Mouse (Mus musculus) limb, embryonic 13.5 days (tissue): ENCODE data around the gene Gabrd. TPM values are rescaled to one million over a fixed set of nuclear protein-coding genes. Genes with fewer than 3 reads are reported as not detected.
"Not testable (repeated sequence)": the region's sequence is repeated elsewhere in the genome, so short reads cannot be mapped to it uniquely, and the experiment has no call there.

ENCODE experiments used
- ATAC-seq: fragments of 200-750 bp; cut with Nextera tagmentation; 2 replicates; pipeline ENCODE4 v1.8.0; 2017; ENCODE audit warnings: low read depth, moderate number of reproducible peaks, moderate TSS enrichment; ENCODE audit not compliant: low FRiP score
- H3K27ac ChIP-seq: fragments of 300-500 bp; sonication (generic); 2 replicates; pipeline ENCODE4 v1.5.1; 2015; ENCODE audit warnings: inconsistent platforms, mild to moderate bottlenecking, moderate library complexity
- H3K27me3 ChIP-seq: fragments of 300-500 bp; sonication (generic); 2 replicates; pipeline ENCODE4 v1.6.1; 2015; ENCODE audit warnings: mild to moderate bottlenecking, inconsistent platforms
- H3K36me3 ChIP-seq: fragments of 300-500 bp; sonication (generic); 2 replicates; pipeline ENCODE4 v1.6.1; 2015; ENCODE audit warnings: inconsistent platforms, mild to moderate bottlenecking, moderate library complexity
- H3K4me1 ChIP-seq: fragments of 300-500 bp; sonication (generic); 2 replicates; pipeline ENCODE4 v1.6.1; 2015; ENCODE audit warnings: inconsistent platforms
- H3K4me2 ChIP-seq: fragments of 300-500 bp; sonication (generic); replicated peaks from 2 replicates; pipeline ENCODE4 v1.6.1; 2015; ENCODE audit warnings: inconsistent platforms, mild to moderate bottlenecking, moderate library complexity
- H3K4me3 ChIP-seq: fragments of 300-500 bp; sonication (generic); 2 replicates; pipeline ENCODE4 v1.5.1; 2015; ENCODE audit warnings: moderate library complexity, mild to moderate bottlenecking, inconsistent platforms
- H3K9ac ChIP-seq: fragments of 300-500 bp; sonication (generic); 2 replicates; pipeline ENCODE4 v1.6.1; 2015; ENCODE audit warnings: mild to moderate bottlenecking, inconsistent platforms
- H3K9me3 ChIP-seq: fragments of 300-500 bp; sonication (generic); 2 replicates; pipeline ENCODE4 v1.6.1; 2016; ENCODE audit warnings: inconsistent platforms
- WGBS: fragments of 180-500 bp; shearing (Covaris S2); methylation state at CpG from one replicate; pipeline ENCODE4 v1.1.7; 2015; 5-methylcytosine and 5-hydroxymethylcytosine counted together
- polyA plus RNA-seq: library from polyadenylated mRNA; unstranded; fragments of >200 nt; fragmentation: Nextera tagmentation; extraction: Ambion mirVana; gene quantifications from 2 replicates; pipeline ENCODE4 v1.2.1, GENCODE M21; 2015

Gabrd gene
- 0.15 and 0.29 TPM in 2 replicates for polyA plus RNA-seq

DNA sequence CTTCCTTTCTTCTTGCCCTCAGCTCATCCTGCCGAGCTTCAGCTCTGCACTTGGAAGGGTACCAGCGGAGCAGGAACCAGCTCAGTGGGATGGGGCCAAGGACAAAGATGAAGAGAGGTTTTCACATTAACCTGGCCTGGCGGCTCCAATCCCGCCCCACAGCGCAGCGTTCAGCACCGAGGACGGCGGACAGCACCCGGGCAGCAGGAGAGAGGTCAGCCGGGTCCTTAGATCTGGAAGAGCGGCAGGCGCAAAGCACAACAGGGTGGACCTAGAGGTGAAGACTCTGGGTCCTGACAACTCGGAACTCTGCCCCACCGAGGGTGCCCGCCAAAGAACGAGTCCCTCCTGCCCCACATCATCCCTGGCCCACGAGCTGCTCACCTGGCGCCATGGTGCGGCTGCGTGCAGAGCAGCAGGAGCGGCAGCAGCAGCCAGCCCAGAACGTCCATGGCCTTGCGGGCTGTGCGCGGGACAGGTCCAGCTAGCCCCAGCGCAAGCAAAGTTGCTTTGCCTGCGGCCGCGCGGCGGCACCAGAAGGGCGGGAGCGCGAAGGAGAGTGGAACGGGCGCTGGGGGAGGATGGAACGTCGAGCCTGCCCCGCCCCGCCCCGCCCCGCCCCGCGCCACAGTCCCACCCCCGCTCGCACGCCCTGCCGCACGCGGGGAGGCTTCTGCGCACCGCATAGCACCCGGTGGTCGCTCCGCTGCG, at the start of gene Gabrd:
Gene Gabrd, minus strand, starts transcription at position 602 of the 711 bp plus-strand sequence.
- ATAC-seq = peak; percentile 59
- Histone ChIP-seq H3K27ac (no peak within 1 kb of the TSS), H3K4me2 (peak within 1 kb of the TSS; percentile 87), H3K4me1 (peaks cover 11% of the 10 kb centered on the region), H3K9ac (no peak within 1 kb of the TSS), H3K9me3 (no peaks in the 10 kb centered on the region), H3K36me3 (no peaks in the 10 kb centered on the region), H3K4me3 (peak within 1 kb of the TSS; percentile 45), H3K27me3 (peaks cover 74% of the 10 kb centered on the region)
- WGBS = under 1% methylated on average over 47 of the region's 57 CpGs

DNA sequence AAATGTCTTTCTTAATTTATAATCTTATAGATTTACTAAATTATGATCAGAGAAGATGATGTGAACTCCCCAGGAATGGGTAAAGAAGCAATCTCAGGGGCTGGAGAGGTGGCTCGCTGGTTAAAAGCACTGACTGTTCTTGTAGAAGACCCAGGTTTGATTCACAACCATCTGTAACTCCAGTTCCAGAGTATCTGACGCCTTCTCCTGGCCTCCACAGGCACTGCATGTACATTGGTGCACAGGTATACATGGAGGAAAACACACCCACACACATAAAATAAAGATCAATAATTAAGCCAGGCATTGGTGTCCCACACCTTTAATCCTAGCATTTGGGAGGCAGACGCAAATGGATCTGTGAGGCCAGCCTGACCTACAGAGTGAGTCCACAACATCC, 44.9 kb upstream of the Gabrd start:
- 66% methylated on average over 3 of the region's 3 CpGs for WGBS

DNA sequence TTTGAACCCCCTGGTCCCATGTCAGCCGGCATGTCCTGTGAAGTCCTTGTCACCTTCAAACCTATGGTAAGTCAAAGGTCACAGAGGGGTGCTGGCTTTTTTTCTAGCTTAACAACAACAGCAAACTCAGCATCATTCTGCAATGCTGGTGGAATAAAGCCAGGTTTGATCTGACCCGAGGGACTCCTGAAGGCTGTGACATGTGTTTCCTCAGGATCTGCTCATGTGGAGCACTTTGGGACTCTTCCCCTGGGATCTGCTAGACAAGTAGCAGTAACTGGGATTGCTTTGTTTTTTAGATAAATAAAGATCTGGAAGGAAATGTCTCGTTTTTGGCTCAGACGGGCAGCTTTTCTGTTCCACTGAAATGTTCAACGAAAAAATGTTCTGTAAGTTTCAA, 36.1 kb upstream of the Gabrd start:
- H3K9me3 ChIP-seq = no peaks in the 10 kb centered on the region
- H3K27ac ChIP-seq = no peak overlapping the region
- no peaks in the 10 kb centered on the region for H3K27me3 ChIP-seq
- no peaks in the 10 kb centered on the region for H3K4me1 ChIP-seq
- H3K4me2 ChIP-seq = no peak overlapping the region
- H3K9ac ChIP-seq = no peak overlapping the region
- no peak for ATAC-seq
- no peaks in the 10 kb centered on the region for H3K36me3 ChIP-seq
- no peak overlapping the region for H3K4me3 ChIP-seq
- 76% methylated on average over 5 of the region's 5 CpGs for WGBS

More for the DNA sequence above, 44.9 kb upstream of the Gabrd start:
- H3K9me3 ChIP-seq = no peaks in the 10 kb centered on the region
- no peak overlapping the region for H3K4me3 ChIP-seq
- no peak overlapping the region for H3K9ac ChIP-seq
- H3K27ac ChIP-seq = no peak overlapping the region
- ATAC-seq = no peak
- H3K27me3 ChIP-seq = no peaks in the 10 kb centered on the region
- no peak overlapping the region for H3K4me2 ChIP-seq
- no peaks in the 10 kb centered on the region for H3K36me3 ChIP-seq
- no peaks in the 10 kb centered on the region for H3K4me1 ChIP-seq

DNA sequence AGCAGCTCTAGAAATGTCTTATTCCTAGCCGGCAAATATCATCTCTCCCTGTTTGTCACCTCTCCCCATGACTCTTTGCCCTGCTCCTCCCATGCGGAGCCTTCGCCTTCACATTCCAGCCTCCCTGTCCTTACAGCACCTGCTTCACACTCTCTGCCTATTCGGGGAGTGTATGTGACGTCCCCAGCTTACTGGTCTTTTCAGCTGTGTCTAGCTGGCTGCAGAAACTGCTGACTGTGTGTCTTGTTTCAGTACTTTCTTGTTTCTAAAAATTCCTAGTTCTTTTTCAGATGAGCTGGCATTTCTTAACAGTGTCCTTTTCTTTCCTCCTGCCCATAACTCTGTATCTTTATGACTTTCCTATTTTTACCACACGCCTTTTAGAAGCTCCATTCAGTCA, 34.4 kb upstream of the Gabrd start:
- no peak overlapping the region for H3K27ac ChIP-seq
- ATAC-seq = no peak
- WGBS = 87% methylated on average over 6 of the region's 6 CpGs

DNA sequence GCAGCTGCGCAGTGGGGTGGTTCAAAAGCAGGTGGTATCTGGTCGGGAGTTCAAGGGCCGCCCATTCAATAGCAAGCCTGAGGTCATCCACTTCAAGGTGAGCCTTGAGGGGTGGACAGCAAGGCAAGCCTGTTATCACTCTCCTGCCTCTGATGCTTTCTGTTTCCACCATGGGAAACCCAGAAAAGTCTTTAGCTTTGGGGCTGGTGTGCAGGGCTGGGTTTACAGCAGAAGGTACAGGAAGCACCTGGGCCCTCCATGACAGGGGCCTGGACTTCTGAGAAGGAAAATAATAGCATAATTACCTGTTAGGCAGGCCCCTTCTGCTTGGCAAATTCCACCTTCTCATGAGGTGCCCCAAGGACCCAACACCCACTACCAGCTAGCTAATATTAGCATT, 31.3 kb upstream of the Gabrd start:
- Histone ChIP-seq H3K27ac (no peak overlapping the region), H3K27me3 (no peaks in the 10 kb centered on the region), H3K9ac (no peak overlapping the region), H3K4me3 (no peak overlapping the region), H3K36me3 (no peaks in the 10 kb centered on the region), H3K4me2 (no peak overlapping the region), H3K4me1 (no peaks in the 10 kb centered on the region), H3K9me3 (no peaks in the 10 kb centered on the region)
- 88% methylated on average over 3 of the region's 3 CpGs for WGBS
- no peak for ATAC-seq

More for the DNA sequence above, 34.4 kb upstream of the Gabrd start:
- no peaks in the 10 kb centered on the region for H3K9me3 ChIP-seq
- no peaks in the 10 kb centered on the region for H3K4me1 ChIP-seq
- H3K4me3 ChIP-seq = no peak overlapping the region
- no peaks in the 10 kb centered on the region for H3K27me3 ChIP-seq
- H3K36me3 ChIP-seq = no peaks in the 10 kb centered on the region
- H3K4me2 ChIP-seq = no peak overlapping the region
- no peak overlapping the region for H3K9ac ChIP-seq

DNA sequence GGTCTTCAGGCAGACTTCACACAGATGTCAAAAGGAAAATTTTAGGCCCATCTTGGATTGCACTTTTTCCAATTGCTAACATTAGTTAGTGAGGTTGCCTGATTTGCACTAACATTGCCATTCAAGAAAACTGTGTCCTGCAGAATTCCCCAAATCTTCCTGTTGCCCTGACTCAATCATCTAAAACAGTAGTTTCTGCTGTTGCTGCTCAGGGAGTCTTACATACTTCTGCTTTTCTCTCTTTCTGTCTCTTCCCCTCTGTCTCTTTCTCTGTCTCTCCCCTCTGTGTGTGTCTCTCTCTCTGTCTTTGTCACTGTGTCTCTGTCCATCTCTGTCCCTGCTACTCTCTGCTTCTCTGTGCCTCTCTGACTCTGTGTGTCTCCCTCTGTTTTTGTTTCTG, 30.5 kb upstream of the Gabrd start:
- Histone ChIP-seq H3K4me1 (no peaks in the 10 kb centered on the region), H3K4me3 (no peak overlapping the region), H3K36me3 (no peaks in the 10 kb centered on the region), H3K27me3 (no peaks in the 10 kb centered on the region), H3K27ac (no peak overlapping the region), H3K4me2 (no peak overlapping the region), H3K9ac (no peak overlapping the region), H3K9me3 (no peaks in the 10 kb centered on the region)
- no peak for ATAC-seq

DNA sequence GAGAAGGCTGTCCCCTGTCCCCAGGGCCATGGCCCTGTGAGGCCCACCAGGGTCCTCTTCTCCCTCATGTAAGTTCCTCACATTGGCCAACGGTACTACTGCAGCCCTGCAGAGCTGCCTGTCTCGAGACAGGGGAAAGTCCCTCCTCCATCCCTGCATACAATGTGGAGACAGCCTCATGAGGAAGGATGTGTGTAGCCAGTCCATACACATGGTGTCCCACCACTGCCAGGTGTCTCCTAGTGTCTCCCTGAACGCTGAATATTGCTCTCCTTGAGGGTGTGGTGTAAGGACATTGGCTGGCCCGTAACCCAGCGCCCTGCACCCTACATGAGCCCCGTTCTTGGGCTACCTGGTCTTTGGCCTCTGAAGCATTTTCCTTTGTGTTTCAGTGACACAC, 28.4 kb upstream of the Gabrd start:
- H3K4me1 ChIP-seq = no peaks in the 10 kb centered on the region
- H3K4me3 ChIP-seq = no peak overlapping the region
- no peaks in the 10 kb centered on the region for H3K9me3 ChIP-seq
- H3K9ac ChIP-seq = no peak overlapping the region
- ATAC-seq = no peak
- no peak overlapping the region for H3K27ac ChIP-seq
- 0 out of 2 replicates have a peak, but pooled peaks cover 1% of the 10 kb centered on the region for H3K36me3 ChIP-seq
- 79% methylated on average over 6 of the region's 6 CpGs for WGBS
- no peak overlapping the region for H3K4me2 ChIP-seq
- no peaks in the 10 kb centered on the region for H3K27me3 ChIP-seq

DNA sequence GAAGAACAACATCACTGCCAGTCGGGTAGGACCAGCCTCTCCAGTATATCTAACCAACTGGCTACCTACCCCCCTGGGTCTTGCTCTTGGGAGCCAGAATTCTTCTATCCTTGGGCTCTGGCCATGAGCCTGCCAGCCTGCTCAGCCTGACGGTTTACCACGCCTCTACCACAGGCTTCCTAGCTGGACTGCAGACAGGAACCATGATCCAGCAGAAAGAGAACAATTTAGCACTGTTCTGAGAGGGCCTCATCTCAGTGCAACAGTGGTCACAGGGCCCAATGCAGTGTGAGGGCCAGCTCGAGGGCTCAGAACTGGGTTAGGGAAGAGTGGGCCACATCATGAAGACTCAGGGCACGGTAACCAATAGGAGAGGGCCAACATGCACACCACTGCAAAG, 26.1 kb upstream of the Gabrd start:
- 81% methylated on average over 5 of the region's 5 CpGs for WGBS
- H3K4me3 ChIP-seq = no peak overlapping the region
- no peak for ATAC-seq

DNA sequence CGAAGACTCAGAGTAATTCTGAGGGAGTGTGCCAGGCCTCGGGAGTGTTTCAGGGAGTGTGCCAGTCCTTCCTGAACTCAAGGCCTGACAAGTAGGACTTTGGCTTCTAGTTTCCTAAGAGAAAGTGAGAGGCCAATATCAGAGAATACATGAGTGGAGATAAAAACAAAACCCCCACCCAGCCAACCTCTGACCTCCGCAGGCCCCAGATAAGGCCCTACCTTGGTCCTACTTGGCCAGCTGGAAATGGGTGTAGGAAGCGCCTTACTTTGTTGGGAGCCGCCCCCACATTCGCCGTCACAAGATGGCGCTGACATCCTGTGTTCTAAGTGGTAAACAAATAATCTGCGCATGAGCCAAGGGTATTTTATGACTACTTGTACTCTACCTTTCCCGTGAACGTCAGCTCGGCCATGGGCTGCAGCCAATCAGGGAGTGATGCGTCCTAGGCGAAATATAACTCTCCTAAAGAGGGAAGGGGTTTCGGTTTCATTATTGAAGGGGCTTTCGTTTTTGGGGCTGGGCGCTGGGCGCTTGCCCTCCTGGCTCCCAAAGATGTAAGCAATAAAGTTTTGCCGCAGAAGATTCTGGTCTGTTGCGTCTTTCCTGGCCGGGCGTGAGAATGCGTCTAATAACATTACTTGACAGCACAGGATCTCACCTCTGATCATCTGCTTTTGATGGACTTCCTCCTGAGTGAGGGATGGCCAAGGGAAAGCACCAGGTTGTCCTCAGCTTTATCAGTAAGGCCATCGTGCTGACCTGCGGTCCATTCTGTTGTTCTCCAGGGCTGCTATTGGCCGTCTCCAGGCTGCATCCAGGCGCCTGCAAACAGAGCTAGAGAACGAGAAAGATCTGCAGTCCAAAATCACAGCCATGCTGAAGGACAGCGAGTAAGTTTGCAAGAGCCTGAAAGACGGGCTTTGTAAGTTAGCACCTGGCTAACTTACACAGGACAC, 23.8 kb upstream of the Gabrd start:
- Histone ChIP-seq H3K4me3 (0 out of 2 replicates have a peak overlapping the region, but pooled peaks have one; percentile 8), H3K4me2 (0 out of 2 replicates have a peak overlapping the region, but pooled peaks have one; percentile 7)
- not testable (repeated sequence) for H3K27ac ChIP-seq, H3K9ac ChIP-seq, ATAC-seq, H3K4me1 ChIP-seq, H3K36me3 ChIP-seq, H3K27me3 ChIP-seq, H3K9me3 ChIP-seq
- 76% methylated on average over 23 of the region's 30 CpGs for WGBS

More for the DNA sequence above, 26.1 kb upstream of the Gabrd start:
- no peak overlapping the region for H3K9ac ChIP-seq
- H3K9me3 ChIP-seq = no peaks in the 10 kb centered on the region
- H3K27ac ChIP-seq = no peak overlapping the region
- H3K36me3 ChIP-seq = peaks cover 8% of the 10 kb centered on the region; the same call in 1 of the 2 replicates
- no peaks in the 10 kb centered on the region for H3K27me3 ChIP-seq
- no peak overlapping the region for H3K4me2 ChIP-seq
- no peaks in the 10 kb centered on the region for H3K4me1 ChIP-seq

DNA sequence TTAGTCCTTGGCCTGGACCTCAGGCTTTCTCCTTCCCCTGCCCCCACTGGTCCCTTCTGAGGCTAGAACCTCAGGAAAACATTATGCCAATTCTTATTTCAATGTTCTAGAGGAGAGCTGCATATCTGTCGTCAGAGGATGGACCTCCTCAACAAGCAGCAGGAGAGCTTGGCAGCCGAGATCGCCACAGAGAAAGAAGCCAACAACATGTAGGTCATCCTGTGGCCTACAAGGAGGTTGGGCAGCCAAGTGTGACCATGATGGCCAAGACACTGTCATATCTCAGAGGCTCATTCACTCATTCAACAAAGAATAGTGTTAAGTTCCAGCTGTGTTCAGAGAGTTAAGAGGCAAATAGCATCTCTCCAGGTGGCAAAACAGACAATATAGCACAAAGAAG, 22.2 kb upstream of the Gabrd start:
- Histone ChIP-seq H3K4me1 (no peaks in the 10 kb centered on the region), H3K4me3 (no peak overlapping the region), H3K9ac (no peak overlapping the region), H3K9me3 (no peaks in the 10 kb centered on the region), H3K4me2 (no peak overlapping the region), H3K27ac (no peak overlapping the region), H3K27me3 (no peaks in the 10 kb centered on the region), H3K36me3 (peaks cover 8% of the 10 kb centered on the region; the same call in 1 of the 2 replicates)
- ATAC-seq = no peak
- WGBS = 92% methylated on average over 3 of the region's 3 CpGs

DNA sequence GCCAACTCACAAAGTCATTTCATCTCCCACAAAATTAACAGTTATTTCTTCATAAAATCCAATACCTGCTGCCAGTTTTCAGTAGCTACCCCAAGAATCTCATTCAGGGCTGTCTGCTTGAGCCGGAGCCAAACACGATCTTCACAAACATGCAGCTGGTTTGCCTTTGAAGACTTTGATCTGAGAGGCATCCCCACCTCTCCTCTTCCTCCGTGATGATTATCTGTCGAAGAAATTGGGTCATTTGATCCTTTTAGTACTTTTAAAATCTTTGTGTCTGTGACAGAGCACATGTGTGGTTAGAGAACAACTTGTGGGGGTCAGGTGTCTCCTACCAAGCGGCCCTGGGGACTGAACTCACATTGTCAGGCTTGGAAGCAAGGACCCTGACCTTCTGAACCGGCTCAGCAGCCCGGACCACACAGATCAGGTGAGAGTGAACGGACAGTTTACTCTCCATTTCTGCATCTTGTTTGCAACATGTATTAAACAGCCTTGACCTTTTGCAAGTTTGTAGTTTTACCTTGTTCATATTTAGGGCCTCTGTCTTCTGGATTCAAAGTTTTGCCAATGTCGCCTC, 16.8 kb upstream of the Gabrd start:
- Histone ChIP-seq H3K9me3 (no peaks in the 10 kb centered on the region), H3K27me3 (no peaks in the 10 kb centered on the region), H3K9ac (no peak overlapping the region), H3K27ac (no peak overlapping the region), H3K36me3 (no peaks in the 10 kb centered on the region), H3K4me2 (no peak overlapping the region), H3K4me3 (no peak overlapping the region), H3K4me1 (no peaks in the 10 kb centered on the region; the same call in 1 of the 2 replicates)
- 67% methylated on average over 9 of the region's 9 CpGs for WGBS
- ATAC-seq = no peak
